Mouse (Mus musculus) cortical plate, adult 2 months (tissue): Measurements from ENCODE around the gene Cnnm3.

Experiments
- CTCF ChIP-seq: fragments of 200-500 bp; IDR thresholded peaks from 2 replicates; pipeline ENCODE4 v1.5.1; 2011; ENCODE audit warnings: mild to moderate bottlenecking, control low read depth, low read length; ENCODE audit not compliant: insufficient read depth; ENCODE audit errors: extremely low read depth
- POLR2A ChIP-seq: fragments of 200-500 bp; IDR thresholded peaks from 2 replicates; pipeline ENCODE4 v1.6.1; 2011; ENCODE audit warnings: mild to moderate bottlenecking, low read length, control low read depth; ENCODE audit not compliant: insufficient read depth; ENCODE audit errors: extremely low read depth

- TF ChIP-seq POLR2A: no peak
- no peak for TF ChIP-seq CTCF
Observed at GRCm38 (mm10) chr1:36469811-36470444, 41.7 kb upstream of the Cnnm3 start.
